Mouse (Mus musculus) forelimb bud, embryonic 11.5 days (tissue): Measurements from ENCODE around the gene Zdhhc6.

Source experiments
- DNase-seq: peaks from one replicate; pipeline ENCODE4 v3.0.0-alpha.2; 2012; ENCODE audit warnings: low read depth, low spot score

Gene Zdhhc6

GRCm38 (mm10) chr19:55315452-55316108 is at the start of gene Zdhhc6:
TSS of gene Zdhhc6 (minus strand) at chr19:55316032.
- no peak for DNase-seq

- DNase-seq: no peak
Observed at GRCm38 (mm10) chr19:55362606-55363005, 46.8 kb upstream of the Zdhhc6 start.

- no peak for DNase-seq
Observed at GRCm38 (mm10) chr19:55350673-55351378, 35.0 kb upstream of the Zdhhc6 start.

GRCm38 (mm10) chr19:55348187-55348586 is 32.4 kb upstream of the Zdhhc6 start:
- no peak for DNase-seq

- DNase-seq: no peak
Observed at GRCm38 (mm10) chr19:55343274-55343673, 27.4 kb upstream of the Zdhhc6 start.

- DNase-seq: no peak
Observed at GRCm38 (mm10) chr19:55342423-55342822, 26.6 kb upstream of the Zdhhc6 start.

GRCm38 (mm10) chr19:55341377-55341776 is 25.5 kb upstream of the Zdhhc6 start:
- no peak for DNase-seq

GRCm38 (mm10) chr19:55340521-55340920 is 24.7 kb upstream of the Zdhhc6 start:
- no peak for DNase-seq

- DNase-seq: no peak
Observed at GRCm38 (mm10) chr19:55337664-55338063, 21.8 kb upstream of the Zdhhc6 start.

- DNase-seq: no peak
Observed at GRCm38 (mm10) chr19:55337066-55337465, 21.2 kb upstream of the Zdhhc6 start.

GRCm38 (mm10) chr19:55336441-55336840 is 20.6 kb upstream of the Zdhhc6 start:
- no peak for DNase-seq

- DNase-seq: peak; percentile 23
Observed at GRCm38 (mm10) chr19:55335881-55336280, 20.0 kb upstream of the Zdhhc6 start.

- peak; percentile 89 for DNase-seq
Observed at GRCm38 (mm10) chr19:55332641-55333268, 16.9 kb upstream of the Zdhhc6 start.

GRCm38 (mm10) chr19:55331776-55332175 is 15.9 kb upstream of the Zdhhc6 start:
- no peak for DNase-seq

- no peak for DNase-seq
Observed at GRCm38 (mm10) chr19:55327510-55327909, 11.7 kb upstream of the Zdhhc6 start.

- DNase-seq: no peak
Observed at GRCm38 (mm10) chr19:55322604-55323003, 6.8 kb upstream of the Zdhhc6 start.

- no peak for DNase-seq
Observed at GRCm38 (mm10) chr19:55319521-55319920, 3.7 kb upstream of the Zdhhc6 start.

GRCm38 (mm10) chr19:55319036-55319435 is 3.2 kb upstream of the Zdhhc6 start:
- DNase-seq: no peak

- no peak for DNase-seq
Observed at GRCm38 (mm10) chr19:55316901-55317300, 1.1 kb upstream of the Zdhhc6 start.

- peak; percentile 95 for DNase-seq
Observed at GRCm38 (mm10) chr19:55316109-55316714, 380 bp upstream of the Zdhhc6 start, which contains the start of gene Vti1a. TSS of gene Vti1a (plus strand) at chr19:55316295.

- DNase-seq: no peak
Observed at GRCm38 (mm10) chr19:55313649-55314048, 2.2 kb downstream of the Zdhhc6 start.

GRCm38 (mm10) chr19:55311874-55312273 is 4.0 kb downstream of the Zdhhc6 start:
- DNase-seq: no peak
